In genomic region chr15:31297777-31298137, GRCm38 (mm10) we compare ENCODE assay signal across 11 mouse cellular contexts.
DNase-seq lines count a peak whose midpoint lies in the region; ATAC-seq and TF ChIP-seq lines count a peak whose summit lies in the region.
"Had no signal": no experiment of that assay in that cellular context is flagged by ENCODE, and none has a peak within 500 bp of the region (broad histone marks: within the 10 kb centered on the region; RNA-seq: fewer than 3 reads in every experiment).

No protein-coding gene starts in this region.

- peaks cover 16% of the 10 kb centered on the region; the same call in 1 of the 2 replicates for H3K4me1 ChIP-seq in kidney, embryonic 14.5 days (ENCODE audit: control insufficient read depth, insufficient read depth, low read length)
- peaks cover 24% of the 10 kb centered on the region for H3K4me1 ChIP-seq in embryonic facial prominence, embryonic 13.5 days
- peaks cover 12% of the 10 kb centered on the region; the same call in 1 of the 2 replicates for H3K4me1 ChIP-seq in hindbrain, postnatal 0 days (ENCODE audit: insufficient read depth, low read length)
- H3K4me1 ChIP-seq in neural tube, embryonic 12.5 days: peaks cover 20% of the 10 kb centered on the region

- 16% methylated on average over 13 of the region's 13 CpGs for WGBS in kidney, embryonic 14.5 days
- 24% methylated on average over 13 of the region's 13 CpGs for WGBS in embryonic facial prominence, embryonic 13.5 days
- 25% methylated on average over 13 of the region's 13 CpGs for WGBS in hindbrain, postnatal 0 days
- 17% methylated on average over 13 of the region's 13 CpGs for WGBS in neural tube, embryonic 12.5 days

- DNase-seq in kidney, postnatal 25 days: no peak
- peak; percentile 20 for DNase-seq in hindbrain, postnatal 0 days (ENCODE audit: low spot score)
- no peak for DNase-seq in thymus, postnatal 25 days
- DNase-seq in T-cell, adult 2 months (ENCODE audit: low spot score): no peak
- no peak for DNase-seq in right cerebral cortex, postnatal 14 days
- DNase-seq: adrenal gland, postnatal 36 days; cerebellum, postnatal 36 days had no signal

- no peak overlapping the region for H3K27ac ChIP-seq in kidney, embryonic 14.5 days (ENCODE audit: low read depth, low read length)
- H3K27ac ChIP-seq in embryonic facial prominence, embryonic 13.5 days: no peak overlapping the region
- no peak overlapping the region for H3K27ac ChIP-seq in hindbrain, postnatal 0 days
- H3K27ac ChIP-seq in neural tube, embryonic 12.5 days: no peak overlapping the region

- peaks cover 28% of the 10 kb centered on the region for H3K27me3 ChIP-seq in kidney, embryonic 14.5 days (ENCODE audit: control insufficient read depth, insufficient read depth, low read length)
- H3K27me3 ChIP-seq in embryonic facial prominence, embryonic 13.5 days: peaks cover 53% of the 10 kb centered on the region
- no peaks in the 10 kb centered on the region for H3K27me3 ChIP-seq in hindbrain, postnatal 0 days (ENCODE audit: insufficient read depth, low read length)
- peaks cover 30% of the 10 kb centered on the region for H3K27me3 ChIP-seq in neural tube, embryonic 12.5 days (replicated peaks)
- H3K27me3 ChIP-seq: CH12.LX had no signal

- no peaks in the 10 kb centered on the region for H3K9me3 ChIP-seq in kidney, embryonic 14.5 days (ENCODE audit: control insufficient read depth, low read length)
- no peaks in the 10 kb centered on the region for H3K9me3 ChIP-seq in embryonic facial prominence, embryonic 13.5 days
- no peaks in the 10 kb centered on the region for H3K9me3 ChIP-seq in hindbrain, postnatal 0 days (ENCODE audit: low read length)
- no peaks in the 10 kb centered on the region for H3K9me3 ChIP-seq in neural tube, embryonic 12.5 days

- H3K36me3 ChIP-seq in kidney, embryonic 14.5 days (ENCODE audit: control insufficient read depth, insufficient read depth, low read length): no peaks in the 10 kb centered on the region
- H3K36me3 ChIP-seq in embryonic facial prominence, embryonic 13.5 days: no peaks in the 10 kb centered on the region
- H3K36me3 ChIP-seq in hindbrain, postnatal 0 days (ENCODE audit: insufficient read depth, low read length): no peaks in the 10 kb centered on the region
- no peaks in the 10 kb centered on the region for H3K36me3 ChIP-seq in neural tube, embryonic 12.5 days

- H3K9ac ChIP-seq in kidney, embryonic 14.5 days (ENCODE audit: low read depth, low read length): no peak overlapping the region
- H3K9ac ChIP-seq in embryonic facial prominence, embryonic 13.5 days: no peak overlapping the region
- H3K9ac ChIP-seq in hindbrain, postnatal 0 days (replicated peaks; ENCODE audit: low read length): peak overlapping the region; percentile 53; the same call in 1 of the 2 replicates
- no peak overlapping the region for H3K9ac ChIP-seq in neural tube, embryonic 12.5 days

- H3K4me2 ChIP-seq in kidney, embryonic 14.5 days (replicated peaks; ENCODE audit: low read depth, low read length): peak overlapping the region; percentile 41
- H3K4me2 ChIP-seq in embryonic facial prominence, embryonic 13.5 days: peak overlapping the region; percentile 56
- peak overlapping the region; percentile 69 for H3K4me2 ChIP-seq in hindbrain, postnatal 0 days (ENCODE audit: low read depth, low read length)
- peak overlapping the region; percentile 60 for H3K4me2 ChIP-seq in neural tube, embryonic 12.5 days (replicated peaks)

- peak overlapping the region; percentile 15; the same call in 1 of the 2 replicates for H3K4me3 ChIP-seq in kidney, embryonic 14.5 days (ENCODE audit: low read length)
- peak overlapping the region; percentile 32 for H3K4me3 ChIP-seq in embryonic facial prominence, embryonic 13.5 days
- peak overlapping the region; percentile 40 for H3K4me3 ChIP-seq in hindbrain, postnatal 0 days (ENCODE audit: low read length)
- H3K4me3 ChIP-seq in neural tube, embryonic 12.5 days: peak overlapping the region; percentile 27; the same call in 1 of the 2 replicates

- TF ChIP-seq CTCF in hindbrain, postnatal 0 days (IDR thresholded peaks at IDR 0.05; ENCODE audit: low read depth): no peak

- no peak for ATAC-seq in kidney, embryonic 14.5 days (ENCODE audit: low FRiP score, low TSS enrichment)
- ATAC-seq in embryonic facial prominence, embryonic 13.5 days (ENCODE audit: insufficient number of reproducible peaks, insufficient read depth, low FRiP score, low TSS enrichment, low read depth): no peak
- no peak for ATAC-seq in hindbrain, postnatal 0 days
- peak; percentile 23; the same call in 1 of the 2 replicates for ATAC-seq in neural tube, embryonic 12.5 days (ENCODE audit: low FRiP score, low read depth)
